Mouse (Mus musculus) embryonic facial prominence, embryonic 15.5 days (tissue): ENCODE results near the gene Sgca. TPM values are rescaled to one million over a fixed set of nuclear protein-coding genes. Genes with fewer than 3 reads are reported as not detected.

Experiments used
- ATAC-seq: fragments of 200-750 bp; cut with Nextera tagmentation; 2 replicates; pipeline ENCODE4 v1.8.0; 2017; ENCODE audit warnings: low read depth, moderate TSS enrichment; ENCODE audit not compliant: insufficient number of reproducible peaks, low FRiP score, low TSS enrichment
- H3K27ac ChIP-seq: fragments of 300-500 bp; sonication (generic); replicated peaks from 2 replicates; pipeline ENCODE4 v1.5.1; 2015; ENCODE audit warnings: mild to moderate bottlenecking, inconsistent platforms
- H3K27me3 ChIP-seq: fragments of 300-500 bp; sonication (generic); 2 replicates; pipeline ENCODE4 v1.6.1; 2015; ENCODE audit warnings: inconsistent platforms
- H3K36me3 ChIP-seq: fragments of 300-500 bp; sonication (generic); 2 replicates; pipeline ENCODE4 v1.6.1; 2015; ENCODE audit warnings: mild to moderate bottlenecking, inconsistent platforms
- H3K4me1 ChIP-seq: fragments of 300-500 bp; sonication (generic); 2 replicates; pipeline ENCODE4 v1.6.1; 2015; ENCODE audit warnings: inconsistent platforms
- H3K4me2 ChIP-seq: fragments of 300-500 bp; sonication (generic); replicated peaks from 2 replicates; pipeline ENCODE4 v1.6.1; 2015; ENCODE audit warnings: mild to moderate bottlenecking, inconsistent platforms
- H3K4me3 ChIP-seq: fragments of 300-500 bp; sonication (generic); replicated peaks from 2 replicates; pipeline ENCODE4 v1.5.1; 2015; ENCODE audit warnings: mild to moderate bottlenecking, inconsistent platforms
- H3K9ac ChIP-seq: fragments of 300-500 bp; sonication (generic); 2 replicates; pipeline ENCODE4 v1.6.1; 2015; ENCODE audit warnings: inconsistent platforms
- H3K9me3 ChIP-seq: fragments of 300-500 bp; sonication (generic); replicated peaks from 2 replicates; pipeline ENCODE4 v1.6.1; 2016; ENCODE audit warnings: inconsistent platforms
- WGBS: fragments of 180-500 bp; shearing (Covaris S2); methylation state at CpG from one replicate; pipeline ENCODE4 v1.1.7; 2015; 5-methylcytosine and 5-hydroxymethylcytosine counted together
- polyA plus RNA-seq: library from polyadenylated mRNA; unstranded; fragments of >200 nt; fragmentation: Nextera tagmentation; extraction: Ambion mirVana; gene quantifications from 2 replicates; pipeline ENCODE4 v1.2.1, GENCODE M21; 2015

Sgca gene
- polyA plus RNA-seq, 1 experiment from 2014 or later: 11.7 TPM

DNA sequence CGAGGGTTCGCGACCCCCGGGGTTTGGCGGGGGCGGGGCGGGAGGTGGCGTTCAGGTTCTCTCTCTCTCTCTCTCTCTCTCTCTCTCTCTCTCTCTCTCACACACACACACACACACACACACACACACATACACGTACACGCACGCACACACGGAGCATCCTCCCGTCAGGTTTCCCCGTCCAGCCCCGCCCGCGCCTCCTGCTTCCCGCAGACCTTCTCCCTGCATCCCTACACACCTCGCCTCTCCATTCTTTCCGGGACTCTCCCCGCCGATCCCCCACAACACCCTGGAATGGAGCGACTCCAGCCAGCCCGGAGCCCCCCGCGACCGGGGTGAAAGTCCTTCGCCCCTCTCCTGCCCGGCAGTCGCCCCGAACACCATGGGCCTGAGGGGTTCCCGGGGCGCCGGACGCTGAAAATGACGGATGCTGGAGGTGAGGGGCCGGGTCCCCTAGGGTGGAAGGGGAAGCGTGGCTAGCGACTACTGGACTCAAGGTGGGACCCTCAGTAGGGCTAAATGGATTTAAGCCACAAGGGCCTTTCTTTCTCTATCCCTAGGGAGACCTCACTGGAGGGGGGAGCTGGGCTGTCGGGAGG lies 34.1 kb upstream of the Sgca start:
- Histone ChIP-seq H3K4me2 (peak overlapping the region; percentile 88), H3K9me3 (no peaks in the 10 kb centered on the region), H3K27me3 (no peaks in the 10 kb centered on the region), H3K27ac (peak overlapping the region; percentile 94), H3K4me1 (peaks cover 60% of the 10 kb centered on the region), H3K36me3 (peaks cover 9% of the 10 kb centered on the region), H3K4me3 (peak overlapping the region; percentile 70), H3K9ac (peak overlapping the region; percentile 77)
- 2% methylated on average over 27 of the region's 40 CpGs for WGBS
- ATAC-seq: peak; percentile 30; the same call in 1 of the 2 replicates

DNA sequence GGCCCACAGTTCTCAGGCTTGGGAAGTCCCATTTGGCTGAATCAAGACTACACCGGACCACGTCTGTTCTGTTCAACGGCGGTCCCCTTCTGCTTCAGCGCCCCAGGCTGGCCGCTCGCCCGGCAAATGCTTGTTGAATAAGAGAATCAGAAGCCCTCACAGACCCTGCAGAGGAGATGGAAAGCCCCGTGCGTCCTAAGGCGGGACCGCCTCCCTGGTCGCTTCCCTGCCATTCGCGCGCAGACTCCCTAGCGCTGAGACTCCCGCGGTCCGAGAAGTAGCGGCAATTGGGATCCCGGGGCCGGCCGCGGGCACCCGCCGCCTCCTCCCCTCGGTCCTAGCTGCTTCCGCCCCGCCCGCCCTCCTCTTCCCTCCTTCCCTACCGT lies 33.5 kb upstream of the Sgca start, which contains the start of gene Samd14:
TSS of gene Samd14 (plus strand) at position 251 of the 386 bp plus-strand sequence.
- Histone ChIP-seq H3K27ac (peak within 1 kb of the TSS; percentile 94), H3K9ac (peak within 1 kb of the TSS; percentile 77), H3K9me3 (no peaks in the 10 kb centered on the region), H3K4me1 (peaks cover 60% of the 10 kb centered on the region), H3K27me3 (no peaks in the 10 kb centered on the region), H3K36me3 (peaks cover 13% of the 10 kb centered on the region), H3K4me2 (peak within 1 kb of the TSS; percentile 88), H3K4me3 (peak within 1 kb of the TSS; percentile 70)
- WGBS: under 1% methylated on average over 29 of the region's 32 CpGs
- ATAC-seq: peak; percentile 81

DNA sequence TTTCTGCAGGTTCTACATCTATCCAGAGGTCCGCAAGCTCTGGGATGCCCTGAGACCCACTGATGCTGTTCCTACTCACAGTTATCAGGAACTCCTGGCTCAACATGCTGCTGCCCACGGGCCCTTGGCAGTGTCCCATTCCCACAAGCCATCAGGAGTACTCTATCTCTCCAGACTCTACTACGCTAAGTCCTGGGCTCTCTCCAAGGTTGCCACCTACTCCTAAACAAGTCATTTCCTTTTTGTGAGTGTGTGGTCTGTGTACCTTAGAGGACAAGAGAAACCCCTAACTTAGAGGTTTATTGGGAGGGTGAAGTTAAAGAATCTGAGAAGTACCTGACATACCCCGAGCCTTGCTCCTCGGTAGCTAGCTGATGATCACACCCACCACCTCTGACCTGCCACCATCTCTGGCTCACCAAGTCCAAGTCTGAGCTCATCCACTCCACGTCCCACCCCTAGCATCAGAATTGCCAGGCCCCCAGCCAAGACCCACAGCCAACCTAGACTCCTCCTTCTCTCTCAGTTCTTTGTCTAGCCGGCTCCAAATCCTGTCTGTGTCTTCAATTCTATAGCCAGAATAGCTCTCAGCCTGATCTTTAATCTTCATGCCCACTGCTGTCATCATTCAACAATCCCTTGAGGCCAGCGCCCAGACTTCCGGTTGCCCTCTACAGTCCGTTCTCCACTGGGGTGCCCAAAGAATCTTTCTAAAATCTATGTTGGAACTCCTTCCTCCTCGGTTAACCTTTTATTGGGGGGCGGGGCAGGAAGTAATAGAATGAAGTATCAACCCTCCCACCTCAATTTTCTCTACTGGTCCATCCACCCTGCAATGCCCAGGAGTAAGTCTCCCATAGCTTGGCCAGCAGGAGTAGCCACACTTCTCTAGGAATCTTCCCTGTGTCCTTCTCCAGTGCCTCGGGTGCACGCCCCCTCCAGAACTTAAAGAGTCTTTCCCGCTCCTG lies 32.8 kb upstream of the Sgca start:
- WGBS: 31% methylated on average over 15 of the region's 15 CpGs
- Histone ChIP-seq H3K9ac (peak overlapping the region; percentile 77), H3K4me1 (peaks cover 60% of the 10 kb centered on the region), H3K4me3 (peak overlapping the region; percentile 70), H3K36me3 (peaks cover 19% of the 10 kb centered on the region; the same call in 1 of the 2 replicates), H3K4me2 (peak overlapping the region; percentile 88), H3K27ac (peak overlapping the region; percentile 94), H3K27me3 (no peaks in the 10 kb centered on the region), H3K9me3 (no peaks in the 10 kb centered on the region)
- no peak; the same call in 1 of the 2 replicates for ATAC-seq

DNA sequence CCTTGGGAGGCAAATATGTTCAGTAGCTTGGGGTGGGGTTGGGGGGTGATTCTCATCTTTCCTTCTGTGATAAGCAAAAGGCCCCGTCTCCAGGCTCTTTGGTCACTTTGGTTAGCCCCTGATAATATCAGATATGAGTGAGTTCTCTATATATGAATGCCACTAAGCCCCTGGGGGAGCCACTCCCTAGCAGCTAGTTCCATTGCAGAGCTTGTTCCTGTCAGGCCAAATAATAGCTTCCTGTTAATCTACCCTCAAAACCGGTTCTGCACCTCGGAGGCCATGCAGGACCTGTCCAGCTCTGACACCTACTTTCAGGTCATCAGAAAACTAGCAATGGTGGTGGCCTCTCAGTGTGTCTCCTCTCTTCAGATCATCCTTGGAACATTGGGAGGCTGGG lies 31.3 kb upstream of the Sgca start:
- Histone ChIP-seq H3K4me2 (peak overlapping the region; percentile 73; the same call in 1 of the 2 replicates), H3K27ac (peak overlapping the region; percentile 68), H3K4me1 (peaks cover 54% of the 10 kb centered on the region), H3K27me3 (no peaks in the 10 kb centered on the region), H3K4me3 (no peak overlapping the region), H3K36me3 (peaks cover 29% of the 10 kb centered on the region), H3K9me3 (no peaks in the 10 kb centered on the region), H3K9ac (no peak overlapping the region)
- 47% methylated on average over 3 of the region's 3 CpGs for WGBS
- no peak for ATAC-seq

DNA sequence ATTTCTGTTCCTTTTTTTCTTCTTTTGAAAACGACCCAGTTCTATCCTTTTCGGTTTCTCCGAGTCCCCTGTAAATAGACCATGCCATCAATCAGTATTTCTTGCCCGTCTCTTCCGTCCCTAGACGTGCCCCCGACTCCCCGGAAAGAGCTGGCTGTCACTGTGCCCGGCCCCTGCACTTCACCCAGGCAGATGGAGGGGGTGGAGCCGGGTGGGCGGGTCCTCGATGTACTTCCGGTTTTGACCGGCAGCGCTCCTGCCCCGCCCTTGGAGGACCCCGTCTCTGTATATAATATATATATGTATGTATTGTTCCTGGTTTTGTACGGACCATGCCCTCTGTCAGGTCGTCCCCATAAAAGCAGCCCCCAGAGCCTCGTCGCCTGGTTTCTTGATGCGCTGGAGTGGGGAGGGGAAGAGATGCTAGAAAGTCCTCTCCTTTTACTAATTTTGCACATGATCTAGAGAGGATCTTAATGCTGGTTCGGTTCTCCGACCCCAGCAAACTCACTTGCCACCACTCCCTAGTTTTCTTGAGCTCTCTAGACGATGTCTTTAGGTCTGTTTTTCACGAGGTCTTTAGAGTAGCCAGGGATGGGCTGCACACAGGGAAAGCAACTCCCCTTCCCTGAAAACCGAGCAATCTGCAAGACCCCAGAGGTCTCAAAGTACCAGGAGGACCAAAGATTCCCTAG lies 30.5 kb upstream of the Sgca start:
- H3K4me1 ChIP-seq: peaks cover 47% of the 10 kb centered on the region
- H3K9me3 ChIP-seq: no peaks in the 10 kb centered on the region
- H3K36me3 ChIP-seq: peaks cover 37% of the 10 kb centered on the region
- no peaks in the 10 kb centered on the region for H3K27me3 ChIP-seq
- 0 out of 2 replicates have a peak overlapping the region, but pooled peaks have one; percentile 31 for H3K9ac ChIP-seq
- H3K4me2 ChIP-seq: peak overlapping the region; percentile 73
- WGBS: 1% methylated on average over 27 of the region's 27 CpGs
- peak; percentile 49 for ATAC-seq
- peak overlapping the region; percentile 46 for H3K4me3 ChIP-seq
- H3K27ac ChIP-seq: peak overlapping the region; percentile 68

DNA sequence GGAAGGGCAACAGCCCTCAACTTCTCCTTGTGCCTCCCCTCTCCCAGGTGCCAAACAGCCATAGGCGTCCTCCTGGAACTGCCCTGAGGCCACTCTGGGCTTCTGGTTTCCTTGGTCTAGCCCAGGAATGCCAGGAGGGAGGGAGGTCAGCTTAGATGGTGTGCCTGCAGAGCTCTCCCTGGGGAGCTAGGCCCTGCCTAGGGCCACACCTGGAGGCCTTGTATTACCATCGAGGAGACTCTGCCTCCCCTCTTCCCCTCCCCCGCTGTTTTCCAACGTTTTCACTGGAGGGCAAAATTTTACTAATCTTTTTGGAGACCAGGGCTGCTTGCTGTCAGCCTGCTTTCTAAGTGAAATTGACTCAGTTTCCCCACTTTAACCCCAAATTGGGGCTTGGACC lies 29.9 kb upstream of the Sgca start:
- H3K4me2 ChIP-seq: peak overlapping the region; percentile 73
- H3K4me3 ChIP-seq: peak overlapping the region; percentile 46
- no peak for ATAC-seq
- H3K27me3 ChIP-seq: no peaks in the 10 kb centered on the region
- H3K4me1 ChIP-seq: peaks cover 42% of the 10 kb centered on the region
- peaks cover 41% of the 10 kb centered on the region for H3K36me3 ChIP-seq
- WGBS: 28% methylated on average over 4 of the region's 4 CpGs
- H3K9ac ChIP-seq: 0 out of 2 replicates have a peak overlapping the region, but pooled peaks have one; percentile 31
- no peaks in the 10 kb centered on the region for H3K9me3 ChIP-seq
- peak overlapping the region; percentile 68 for H3K27ac ChIP-seq

DNA sequence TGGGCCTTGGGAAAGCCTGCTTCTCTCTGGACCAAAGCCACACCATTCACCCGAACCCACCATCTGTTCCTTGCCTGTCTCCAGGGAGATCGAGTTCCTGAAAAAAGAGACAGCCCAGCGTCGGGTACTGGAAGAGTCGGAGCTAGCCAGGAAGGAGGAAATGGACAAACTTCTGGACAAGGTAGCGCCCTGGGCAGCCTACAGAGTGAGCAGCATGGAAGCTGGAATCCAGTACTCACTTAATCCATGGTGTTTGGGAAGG lies 28.7 kb upstream of the Sgca start:
- H3K4me1 ChIP-seq: peaks cover 47% of the 10 kb centered on the region
- no peaks in the 10 kb centered on the region for H3K27me3 ChIP-seq
- no peaks in the 10 kb centered on the region for H3K9me3 ChIP-seq
- no peak for ATAC-seq
- no peak overlapping the region for H3K9ac ChIP-seq
- peaks cover 47% of the 10 kb centered on the region for H3K36me3 ChIP-seq
- WGBS: 58% methylated on average over 6 of the region's 6 CpGs
- H3K4me2 ChIP-seq: no peak overlapping the region
- no peak overlapping the region for H3K27ac ChIP-seq
- no peak overlapping the region for H3K4me3 ChIP-seq

DNA sequence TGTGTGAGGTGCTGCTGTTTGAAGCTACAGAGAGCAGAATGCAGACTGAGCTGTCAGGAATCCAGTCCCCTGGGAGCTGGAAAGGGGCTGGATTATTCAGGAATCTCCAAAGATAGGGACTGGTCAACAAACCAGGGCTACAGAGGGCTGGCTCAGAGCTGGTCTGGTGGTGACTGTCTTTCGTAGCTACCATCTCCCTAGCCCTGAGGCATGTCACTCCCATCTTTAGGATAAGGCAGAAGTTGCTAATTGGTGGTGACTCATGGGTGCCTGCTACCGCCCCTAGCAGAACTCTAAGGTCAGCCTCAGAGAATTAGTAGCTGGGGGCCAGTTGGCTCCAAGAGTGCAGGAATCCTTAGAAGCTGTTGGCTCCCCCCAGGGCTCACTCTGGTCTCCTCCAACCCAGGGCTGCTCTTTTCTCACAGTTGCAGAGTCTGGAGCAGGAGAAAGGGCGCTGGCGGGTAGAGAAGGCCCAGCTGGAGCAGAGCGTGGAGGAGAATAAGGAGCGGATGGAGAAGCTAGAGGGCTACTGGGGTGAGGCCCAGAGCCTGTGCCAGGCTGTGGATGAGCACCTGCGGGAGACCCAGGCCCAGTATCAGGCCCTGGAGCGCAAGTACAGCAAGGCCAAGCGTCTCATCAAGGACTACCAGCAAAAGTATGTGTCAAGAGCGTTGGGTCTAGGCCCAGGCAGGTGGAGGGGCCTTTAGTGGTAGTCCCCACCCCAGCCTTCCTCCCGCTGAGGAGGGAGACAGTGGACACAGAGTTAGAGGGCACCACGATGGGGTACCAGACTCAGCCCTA lies 28.2 kb upstream of the Sgca start:
- no peak for ATAC-seq
- Histone ChIP-seq H3K36me3 (peaks cover 52% of the 10 kb centered on the region), H3K4me1 (peaks cover 48% of the 10 kb centered on the region), H3K9ac (no peak overlapping the region), H3K4me2 (no peak overlapping the region), H3K27me3 (no peaks in the 10 kb centered on the region), H3K4me3 (no peak overlapping the region), H3K27ac (no peak overlapping the region), H3K9me3 (no peaks in the 10 kb centered on the region)
- WGBS: 84% methylated on average over 12 of the region's 12 CpGs

DNA sequence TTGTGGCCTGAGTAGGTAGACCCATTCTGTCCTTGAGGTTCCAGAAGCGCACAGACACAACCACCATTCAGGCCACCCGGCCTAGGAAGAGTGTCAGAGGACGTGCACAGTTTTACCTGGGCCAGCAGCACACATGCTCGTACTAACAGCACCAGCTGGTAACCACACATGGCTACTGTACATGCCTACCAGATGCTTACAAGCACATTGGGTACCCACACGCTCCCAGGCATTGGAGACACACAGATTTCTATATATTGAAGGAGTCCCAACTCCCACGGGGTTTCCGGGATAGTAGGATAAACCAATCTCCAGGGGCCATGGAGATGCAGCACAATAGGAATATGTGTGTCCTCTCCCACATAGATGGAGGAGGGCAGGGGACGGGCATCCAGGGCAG lies 26.6 kb upstream of the Sgca start:
- peaks cover 67% of the 10 kb centered on the region for H3K36me3 ChIP-seq
- no peak overlapping the region for H3K27ac ChIP-seq
- WGBS: 89% methylated on average over 8 of the region's 8 CpGs
- no peak overlapping the region for H3K4me3 ChIP-seq
- peaks cover 43% of the 10 kb centered on the region for H3K4me1 ChIP-seq
- H3K9ac ChIP-seq: no peak overlapping the region
- H3K4me2 ChIP-seq: no peak overlapping the region
- H3K27me3 ChIP-seq: no peaks in the 10 kb centered on the region
- no peaks in the 10 kb centered on the region for H3K9me3 ChIP-seq
- ATAC-seq: no peak

DNA sequence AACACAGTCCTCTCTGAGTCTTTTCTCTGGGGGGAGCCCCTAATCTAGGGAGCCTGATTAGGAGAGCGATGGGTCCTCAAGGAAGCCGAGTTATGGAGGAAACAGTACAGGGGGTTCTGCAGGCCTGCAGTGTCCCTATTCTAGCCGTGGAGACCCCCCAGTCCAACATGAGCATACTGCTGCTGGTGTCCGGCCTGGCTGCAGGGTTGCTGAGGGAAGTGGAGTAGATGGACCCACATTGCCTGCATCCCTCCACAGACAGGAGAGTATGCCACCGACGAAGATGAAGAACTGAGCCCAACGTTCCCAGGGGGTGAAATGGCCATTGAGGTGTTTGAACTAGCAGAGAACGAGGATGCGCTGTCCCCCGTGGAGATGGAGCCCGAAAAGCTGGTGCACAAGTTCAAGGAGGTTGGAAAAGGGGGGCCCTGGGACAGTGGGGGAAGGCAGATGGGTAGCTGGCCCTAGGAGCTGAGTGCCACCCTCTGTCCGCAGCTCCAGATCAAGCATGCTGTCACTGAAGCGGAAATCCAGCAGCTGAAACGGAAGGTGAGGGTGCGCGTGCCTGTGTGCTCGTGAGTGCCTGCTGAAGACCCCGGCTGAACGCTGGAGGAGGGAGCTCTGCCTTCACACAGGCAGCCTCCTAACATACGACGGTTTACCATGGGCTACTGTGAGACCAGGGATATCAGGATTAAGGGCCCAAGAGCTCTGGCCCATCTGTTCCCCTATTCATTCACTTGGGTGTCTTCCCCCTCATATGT lies 25.6 kb upstream of the Sgca start:
- no peak overlapping the region for H3K4me2 ChIP-seq
- H3K4me1 ChIP-seq: peaks cover 38% of the 10 kb centered on the region
- 90% methylated on average over 21 of the region's 21 CpGs for WGBS
- H3K27me3 ChIP-seq: no peaks in the 10 kb centered on the region
- no peak overlapping the region for H3K4me3 ChIP-seq
- H3K9ac ChIP-seq: no peak overlapping the region
- H3K36me3 ChIP-seq: peaks cover 77% of the 10 kb centered on the region
- no peaks in the 10 kb centered on the region for H3K9me3 ChIP-seq
- ATAC-seq: no peak
- H3K27ac ChIP-seq: no peak overlapping the region
